Mouse (Mus musculus): ENCODE measurements at regions not wholly inside any gene's neighbourhood (a gene's known extent, or its start where the extent isn't known, plus 50 kb on each side); places are given as distances from the start of the nearest gene placed in this dataset.

DNA sequence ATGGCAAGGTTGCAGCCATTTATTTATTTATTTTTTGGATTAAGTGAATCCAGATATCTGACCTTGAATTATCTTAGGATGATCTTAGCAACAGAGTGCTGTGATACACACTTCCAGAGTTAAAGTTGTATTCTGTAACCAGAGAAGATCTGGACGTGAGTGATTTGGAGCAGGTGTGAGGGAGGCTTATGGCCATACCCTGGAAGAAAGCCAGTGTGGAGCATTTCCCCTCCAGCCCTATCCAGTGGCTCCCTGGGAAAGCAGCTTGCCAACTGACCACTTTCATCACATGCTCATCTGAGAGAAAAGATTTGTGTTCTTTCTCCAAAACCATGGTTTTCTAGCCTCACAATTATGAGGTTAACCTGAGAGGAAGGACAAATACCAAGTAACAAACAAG lies 171.2 kb downstream of the Ppp1r3a start:
- TF ChIP-seq POLR2A (IDR thresholded peaks at IDR 0.05; ENCODE audit: insufficient read length, low read depth) (no peak), MYOG (IDR thresholded peaks at IDR 0.05; ENCODE audit: control insufficient read depth in 1 of 3, insufficient read depth in 1 of 3, insufficient read length in 2 of 3, low read depth in 2 of 3) (no peak), E2F4 (IDR thresholded peaks at IDR 0.05; ENCODE audit: insufficient read depth) (no peak), MAX (IDR thresholded peaks at IDR 0.05; ENCODE audit: low read depth) (no peak), TCF3 (IDR thresholded peaks at IDR 0.05; ENCODE audit: insufficient read length, low read depth) (no peak)
